Mouse (Mus musculus) liver, adult 2 months (tissue): ENCODE measurements around the gene Zcchc3. TPM values are rescaled to one million over a fixed set of nuclear protein-coding genes. Genes with fewer than 3 reads are reported as not detected.

Experiments
- DNase-seq: peaks from one replicate; pipeline ENCODE4 v3.0.0-alpha.2; 2011; ENCODE audit warnings: low read depth, low spot score; ENCODE audit errors: extremely low read depth
- H3K27ac ChIP-seq: fragments of 200-500 bp; replicated peaks from 2 replicates; pipeline ENCODE4 v1.5.1; 2012; ENCODE audit warnings: low read depth, mild to moderate bottlenecking, control low read depth, inconsistent platforms, low read length; ENCODE audit not compliant: insufficient read depth
- H3K27me3 ChIP-seq: fragments of 200-500 bp; 2 replicates; pipeline ENCODE4 v1.6.1; 2012; ENCODE audit warnings: mild to moderate bottlenecking, moderate library complexity, low read length, inconsistent platforms; ENCODE audit not compliant: control insufficient read depth, insufficient read depth
- H3K36me3 ChIP-seq: fragments of 200-500 bp; 2 replicates; pipeline ENCODE4 v1.6.1; 2012; ENCODE audit warnings: low read length, inconsistent platforms; ENCODE audit not compliant: control insufficient read depth, insufficient read depth
- H3K4me1 ChIP-seq: fragments of 200-500 bp; 2 replicates; pipeline ENCODE4 v1.6.1; 2011; ENCODE audit warnings: low read length; ENCODE audit not compliant: control insufficient read depth, insufficient read depth
- H3K4me3 ChIP-seq: fragments of 200-500 bp; 2 replicates; pipeline ENCODE4 v1.5.1; 2011; ENCODE audit warnings: low read depth, mild to moderate bottlenecking, control low read depth, low read length, moderate library complexity; ENCODE audit not compliant: insufficient read depth
- H3K79me2 ChIP-seq: fragments of 200-500 bp; 2 replicates; pipeline ENCODE4 v1.6.1; 2012; ENCODE audit warnings: inconsistent platforms, mild to moderate bottlenecking, low read length, moderate library complexity; ENCODE audit not compliant: control insufficient read depth, insufficient read depth
- H3K9ac ChIP-seq: fragments of 200-500 bp; 2 replicates; pipeline ENCODE4 v1.6.1; 2012; ENCODE audit warnings: low read depth, mild to moderate bottlenecking, control low read depth, inconsistent platforms, low read length
- CTCF ChIP-seq: fragments of 200-500 bp; IDR thresholded peaks from 2 replicates; pipeline ENCODE4 v1.5.1; 2011; ENCODE audit warnings: low read depth, low read length, control low read depth
- POLR2A ChIP-seq: fragments of 200-500 bp; IDR thresholded peaks from 2 replicates; pipeline ENCODE4 v1.6.1; 2011; ENCODE audit warnings: low read length, control low read depth; ENCODE audit not compliant: insufficient read depth; ENCODE audit errors: extremely low read depth
- WGBS: fragments of 180-500 bp; shearing (Covaris S2); methylation state at CpG from one replicate; pipeline ENCODE4 v1.1.7; 2018; 5-methylcytosine and 5-hydroxymethylcytosine counted together
- polyA plus RNA-seq: library from polyadenylated mRNA; depleted of rRNA; stranded (reverse); fragments of >200 nt; gene quantifications from 2 replicates; pipeline ENCODE4 v1.2.3, GENCODE M21; 2012
- total RNA-seq: library from RNA; depleted of rRNA; stranded (reverse); fragments of >200 nt; gene quantifications from 2 replicates; pipeline ENCODE4 v1.2.3, GENCODE M21; 2014

Gene Zcchc3
- total and polyA plus RNA-seq, 2 experiments, result 0.37 to 0.40 TPM

DNA sequence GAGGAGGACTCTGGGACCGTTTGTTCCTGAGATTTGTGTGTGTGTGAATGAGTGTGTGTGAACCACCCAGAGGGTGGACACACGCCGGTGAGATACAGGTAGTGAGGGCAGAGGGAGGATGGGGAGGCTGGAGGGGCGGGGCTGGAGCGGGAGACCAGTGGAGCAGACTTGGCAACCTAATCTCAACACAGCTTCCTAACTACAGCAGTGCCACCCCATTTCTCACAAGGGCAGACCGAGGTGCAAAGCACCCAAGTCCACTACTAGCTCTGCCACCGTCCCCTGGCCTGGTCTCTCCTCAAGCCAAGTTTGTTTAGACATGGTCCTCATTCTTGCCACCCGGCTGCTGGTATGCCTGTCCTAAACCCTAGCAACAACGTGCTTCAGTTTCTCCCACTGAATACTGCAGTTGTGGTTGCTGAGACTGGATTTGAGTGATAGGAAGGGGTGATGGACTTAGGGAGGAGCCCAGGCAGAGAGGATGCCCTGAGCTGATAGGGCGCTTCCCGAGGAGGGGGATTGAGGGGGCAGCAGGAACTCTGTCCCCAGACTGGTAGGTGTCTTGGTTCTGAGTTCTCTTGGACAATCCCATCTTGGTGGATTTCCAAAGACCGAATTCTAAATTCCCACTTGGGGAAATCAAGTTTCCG is 19.4 kb downstream of the Zcchc3 start:
- TF ChIP-seq CTCF (no peak), POLR2A (no peak)
- WGBS, result 53% methylated on average over 13 of the region's 13 CpGs
- no peaks in the 10 kb centered on the region for H3K79me2 ChIP-seq
- no peak overlapping the region for H3K27ac ChIP-seq
- H3K36me3 ChIP-seq, result no peaks in the 10 kb centered on the region
- H3K4me1 ChIP-seq, result peaks cover 7% of the 10 kb centered on the region; the same call in 1 of the 2 replicates
- no peak for DNase-seq
- H3K9ac ChIP-seq, result no peak overlapping the region
- no peak overlapping the region for H3K4me3 ChIP-seq
- no peaks in the 10 kb centered on the region for H3K27me3 ChIP-seq

DNA sequence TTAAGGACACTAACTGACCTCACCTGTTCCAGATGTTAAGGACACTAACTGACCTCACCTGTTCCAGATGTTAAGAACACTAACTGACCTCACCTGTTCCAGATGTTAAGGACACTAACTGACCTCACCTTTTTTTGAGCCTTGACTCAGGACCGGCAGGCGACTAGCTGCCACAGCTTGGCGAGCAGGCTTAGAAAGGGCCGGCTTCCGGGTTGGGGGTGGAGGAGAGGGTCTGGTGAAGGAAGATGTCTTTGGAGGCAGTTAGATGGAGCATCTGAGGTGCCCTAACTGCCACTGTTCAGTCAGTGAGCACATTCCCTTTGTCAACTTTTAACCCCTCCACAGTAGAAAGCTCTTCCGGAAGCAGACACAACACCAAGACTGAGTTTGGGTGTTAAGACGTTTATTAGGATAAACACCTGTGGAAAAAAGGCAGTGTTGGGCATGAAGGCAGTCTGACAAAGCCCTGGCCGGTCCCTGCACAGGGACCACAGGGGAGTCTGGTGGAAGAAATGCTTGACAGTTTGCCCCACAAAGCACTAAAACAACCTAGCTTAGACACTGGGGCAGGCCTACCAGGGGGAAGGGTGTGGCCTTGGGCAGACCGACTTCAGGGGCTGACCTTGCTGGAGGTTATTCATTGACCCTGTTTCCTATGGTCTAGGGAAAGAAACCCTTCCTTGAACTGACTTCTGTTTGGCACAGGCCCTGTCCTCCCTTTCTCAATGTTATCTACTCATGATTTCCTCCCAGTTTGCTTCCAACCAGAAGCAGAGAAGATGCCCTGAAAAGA is 21.4 kb downstream of the Zcchc3 start:
- Histone ChIP-seq H3K36me3 (no peaks in the 10 kb centered on the region), H3K79me2 (no peaks in the 10 kb centered on the region), H3K27me3 (no peaks in the 10 kb centered on the region), H3K27ac (no peak overlapping the region), H3K9ac (no peak overlapping the region), H3K4me1 (peaks cover 7% of the 10 kb centered on the region; the same call in 1 of the 2 replicates), H3K4me3 (no peak overlapping the region)
- WGBS, result 68% methylated on average over 9 of the region's 9 CpGs
- DNase-seq, result no peak
- TF ChIP-seq POLR2A, result no peak
- no peak for TF ChIP-seq CTCF

DNA sequence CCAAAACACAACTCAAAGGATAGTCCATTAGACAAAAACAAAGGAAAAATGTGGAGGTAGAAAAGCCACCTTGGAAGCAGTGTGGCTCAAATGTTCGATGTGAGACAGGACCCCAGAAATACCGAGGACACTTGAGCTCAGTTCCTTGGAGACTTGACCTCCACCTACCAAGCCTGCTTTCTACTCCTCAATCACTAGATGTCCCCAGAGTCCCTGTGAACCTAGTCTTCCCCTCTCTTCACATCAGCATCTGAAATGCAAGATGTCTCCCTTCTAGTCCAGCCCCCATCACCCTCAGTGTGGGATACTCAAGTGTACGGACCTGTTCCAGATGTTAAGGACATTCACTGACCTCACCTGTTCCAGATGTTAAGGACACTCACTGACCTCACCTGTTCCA is 22.0 kb downstream of the Zcchc3 start:
- peak; percentile 19 for DNase-seq
- Histone ChIP-seq H3K79me2 (no peaks in the 10 kb centered on the region), H3K4me1 (peaks cover 7% of the 10 kb centered on the region; the same call in 1 of the 2 replicates), H3K36me3 (no peaks in the 10 kb centered on the region), H3K27me3 (no peaks in the 10 kb centered on the region), H3K4me3 (no peak overlapping the region), H3K9ac (no peak overlapping the region), H3K27ac (no peak overlapping the region)
- no peak for TF ChIP-seq POLR2A
- peak; percentile 41 for TF ChIP-seq CTCF
- WGBS, result 43% methylated on average over 3 of the region's 3 CpGs

DNA sequence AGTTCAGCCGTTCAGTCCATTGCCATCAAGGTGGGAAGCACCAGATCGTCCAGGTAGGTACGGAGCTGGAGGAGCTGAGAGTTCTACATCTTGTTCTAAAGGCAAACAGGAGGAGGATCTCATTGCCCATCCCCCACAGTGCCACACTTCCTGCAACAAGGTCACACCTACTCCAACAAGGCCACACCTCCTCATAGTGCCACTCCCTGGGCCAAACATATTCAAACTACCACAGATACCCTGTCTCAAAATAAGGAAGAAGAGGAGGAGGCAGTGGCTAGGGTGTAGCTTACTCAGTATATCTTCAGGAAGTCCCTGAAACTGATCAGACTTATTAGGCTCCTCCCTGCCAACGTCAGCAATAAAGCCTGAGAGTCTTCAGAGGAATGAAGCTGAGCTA is 30.6 kb downstream of the Zcchc3 start:
- TF ChIP-seq CTCF, result no peak
- no peak for TF ChIP-seq POLR2A
- H3K79me2 ChIP-seq, result no peaks in the 10 kb centered on the region
- WGBS, result 90% methylated on average over 4 of the region's 4 CpGs
- no peaks in the 10 kb centered on the region for H3K36me3 ChIP-seq
- H3K4me1 ChIP-seq, result no peaks in the 10 kb centered on the region
- H3K27me3 ChIP-seq, result no peaks in the 10 kb centered on the region; the same call in 1 of the 2 replicates
- no peak for DNase-seq
- no peak overlapping the region for H3K27ac ChIP-seq
- H3K9ac ChIP-seq, result no peak overlapping the region
- no peak overlapping the region for H3K4me3 ChIP-seq

DNA sequence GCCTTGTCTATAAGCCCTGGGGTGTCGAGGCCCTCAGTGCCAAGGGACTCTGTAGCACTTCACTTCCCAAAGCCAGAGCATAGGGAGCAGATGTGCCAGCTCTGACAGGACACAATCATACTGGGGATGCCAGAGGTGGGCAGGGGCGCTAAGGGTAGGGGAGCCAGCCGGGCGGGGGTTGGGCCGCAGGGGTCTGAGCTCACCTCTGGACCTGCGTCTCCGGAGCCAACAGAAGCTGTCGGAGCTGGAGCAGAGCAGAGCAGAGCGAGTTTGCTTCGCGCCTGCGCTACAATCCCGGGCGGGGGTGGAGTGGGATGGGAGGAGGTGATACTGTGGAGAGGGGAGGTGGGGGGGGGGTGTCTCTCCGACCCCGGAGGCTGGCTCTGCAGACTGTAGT is 38.5 kb downstream of the Zcchc3 start, which contains the start of gene Nrsn2:
Nrsn2 (minus strand) TSS at position 294 of the 397 bp plus-strand sequence.
- H3K27ac ChIP-seq, result no peak within 1 kb of the TSS
- DNase-seq, result no peak
- H3K27me3 ChIP-seq, result no peaks in the 10 kb centered on the region
- no peaks in the 10 kb centered on the region for H3K36me3 ChIP-seq
- H3K4me3 ChIP-seq, result no peak within 1 kb of the TSS
- H3K4me1 ChIP-seq, result no peaks in the 10 kb centered on the region
- no peaks in the 10 kb centered on the region for H3K79me2 ChIP-seq
- no peak within 1 kb of the TSS for H3K9ac ChIP-seq
- 9% methylated on average over 16 of the region's 16 CpGs for WGBS
- TF ChIP-seq POLR2A (no peak), CTCF (no peak)
